Mouse (Mus musculus) liver, adult 2 months (tissue): Measurements from ENCODE around the gene Dad1. TPM values are rescaled to one million over a fixed set of nuclear protein-coding genes. Genes with fewer than 3 reads are reported as not detected.

Experiments
- DNase-seq: peaks from one replicate; pipeline ENCODE4 v3.0.0-alpha.2; 2011; ENCODE audit warnings: low read depth, low spot score; ENCODE audit errors: extremely low read depth
- H3K27ac ChIP-seq: fragments of 200-500 bp; replicated peaks from 2 replicates; pipeline ENCODE4 v1.5.1; 2012; ENCODE audit warnings: low read depth, mild to moderate bottlenecking, control low read depth, inconsistent platforms, low read length; ENCODE audit not compliant: insufficient read depth
- H3K27me3 ChIP-seq: fragments of 200-500 bp; 2 replicates; pipeline ENCODE4 v1.6.1; 2012; ENCODE audit warnings: mild to moderate bottlenecking, moderate library complexity, low read length, inconsistent platforms; ENCODE audit not compliant: control insufficient read depth, insufficient read depth
- H3K36me3 ChIP-seq: fragments of 200-500 bp; 2 replicates; pipeline ENCODE4 v1.6.1; 2012; ENCODE audit warnings: low read length, inconsistent platforms; ENCODE audit not compliant: control insufficient read depth, insufficient read depth
- H3K4me1 ChIP-seq: fragments of 200-500 bp; 2 replicates; pipeline ENCODE4 v1.6.1; 2011; ENCODE audit warnings: low read length; ENCODE audit not compliant: control insufficient read depth, insufficient read depth
- H3K4me3 ChIP-seq: fragments of 200-500 bp; 2 replicates; pipeline ENCODE4 v1.5.1; 2011; ENCODE audit warnings: low read depth, mild to moderate bottlenecking, control low read depth, low read length, moderate library complexity; ENCODE audit not compliant: insufficient read depth
- H3K79me2 ChIP-seq: fragments of 200-500 bp; 2 replicates; pipeline ENCODE4 v1.6.1; 2012; ENCODE audit warnings: inconsistent platforms, mild to moderate bottlenecking, low read length, moderate library complexity; ENCODE audit not compliant: control insufficient read depth, insufficient read depth
- H3K9ac ChIP-seq: fragments of 200-500 bp; 2 replicates; pipeline ENCODE4 v1.6.1; 2012; ENCODE audit warnings: low read depth, mild to moderate bottlenecking, control low read depth, inconsistent platforms, low read length
- CTCF ChIP-seq: fragments of 200-500 bp; IDR thresholded peaks from 2 replicates; pipeline ENCODE4 v1.5.1; 2011; ENCODE audit warnings: low read depth, low read length, control low read depth
- POLR2A ChIP-seq: fragments of 200-500 bp; IDR thresholded peaks from 2 replicates; pipeline ENCODE4 v1.6.1; 2011; ENCODE audit warnings: low read length, control low read depth; ENCODE audit not compliant: insufficient read depth; ENCODE audit errors: extremely low read depth
- WGBS: fragments of 180-500 bp; shearing (Covaris S2); methylation state at CpG from one replicate; pipeline ENCODE4 v1.1.7; 2018; 5-methylcytosine and 5-hydroxymethylcytosine counted together
- polyA plus RNA-seq: library from polyadenylated mRNA; depleted of rRNA; stranded (reverse); fragments of >200 nt; gene quantifications from 2 replicates; pipeline ENCODE4 v1.2.3, GENCODE M21; 2012
- total RNA-seq: library from RNA; depleted of rRNA; stranded (reverse); fragments of >200 nt; gene quantifications from 2 replicates; pipeline ENCODE4 v1.2.3, GENCODE M21; 2014

Dad1 gene
- total and polyA plus RNA-seq, 2 experiments: 39.4 to 638 TPM

GRCm38 (mm10) chr14:54211755-54212154, 42.1 kb downstream of the Dad1 start:
- 85% methylated on average over 5 of the region's 5 CpGs for WGBS
- H3K4me1 ChIP-seq: 0 out of 2 replicates have a peak, but pooled peaks cover 2% of the 10 kb centered on the region
- DNase-seq: no peak
- no peak overlapping the region for H3K9ac ChIP-seq
- H3K36me3 ChIP-seq: no peaks in the 10 kb centered on the region
- no peaks in the 10 kb centered on the region for H3K27me3 ChIP-seq
- no peak overlapping the region for H3K27ac ChIP-seq
- no peaks in the 10 kb centered on the region for H3K79me2 ChIP-seq
- no peak for TF ChIP-seq CTCF
- no peak for TF ChIP-seq POLR2A
- no peak overlapping the region for H3K4me3 ChIP-seq

GRCm38 (mm10) chr14:54211199-54211598, 42.7 kb downstream of the Dad1 start:
- H3K79me2 ChIP-seq: no peaks in the 10 kb centered on the region
- H3K4me1 ChIP-seq: 0 out of 2 replicates have a peak, but pooled peaks cover 2% of the 10 kb centered on the region
- H3K36me3 ChIP-seq: no peaks in the 10 kb centered on the region
- no peak for DNase-seq
- H3K27me3 ChIP-seq: no peaks in the 10 kb centered on the region
- no peak overlapping the region for H3K4me3 ChIP-seq
- WGBS: 91% methylated on average over 8 of the region's 8 CpGs
- H3K27ac ChIP-seq: no peak overlapping the region
- TF ChIP-seq POLR2A (no peak), CTCF (no peak)
- H3K9ac ChIP-seq: no peak overlapping the region

GRCm38 (mm10) chr14:54210401-54210800, 43.5 kb downstream of the Dad1 start:
- DNase-seq: no peak
- H3K36me3 ChIP-seq: no peaks in the 10 kb centered on the region
- no peak overlapping the region for H3K27ac ChIP-seq
- TF ChIP-seq POLR2A (no peak), CTCF (no peak)
- H3K4me1 ChIP-seq: 0 out of 2 replicates have a peak, but pooled peaks cover 2% of the 10 kb centered on the region
- no peaks in the 10 kb centered on the region for H3K27me3 ChIP-seq
- WGBS: 79% methylated on average over 2 of the region's 2 CpGs
- H3K4me3 ChIP-seq: no peak overlapping the region
- H3K79me2 ChIP-seq: no peaks in the 10 kb centered on the region
- no peak overlapping the region for H3K9ac ChIP-seq

GRCm38 (mm10) chr14:54209932-54210331, 44.0 kb downstream of the Dad1 start:
- H3K27ac ChIP-seq: no peak overlapping the region
- H3K79me2 ChIP-seq: no peaks in the 10 kb centered on the region
- H3K9ac ChIP-seq: no peak overlapping the region
- no peak for TF ChIP-seq POLR2A
- TF ChIP-seq CTCF: no peak
- no peaks in the 10 kb centered on the region for H3K27me3 ChIP-seq
- H3K4me3 ChIP-seq: no peak overlapping the region
- DNase-seq: no peak
- H3K36me3 ChIP-seq: no peaks in the 10 kb centered on the region
- H3K4me1 ChIP-seq: 0 out of 2 replicates have a peak, but pooled peaks cover 1% of the 10 kb centered on the region
- 83% methylated on average over 5 of the region's 5 CpGs for WGBS

- H3K4me3 ChIP-seq: no peak overlapping the region
- no peaks in the 10 kb centered on the region for H3K79me2 ChIP-seq
- 81% methylated on average over 6 of the region's 6 CpGs for WGBS
- H3K27me3 ChIP-seq: no peaks in the 10 kb centered on the region
- no peak for TF ChIP-seq CTCF
- TF ChIP-seq POLR2A: no peak
- H3K4me1 ChIP-seq: no peaks in the 10 kb centered on the region
- DNase-seq: no peak
- H3K36me3 ChIP-seq: no peaks in the 10 kb centered on the region
- H3K9ac ChIP-seq: no peak overlapping the region
- H3K27ac ChIP-seq: no peak overlapping the region
Observed at GRCm38 (mm10) chr14:54208741-54209140, 45.2 kb downstream of the Dad1 start.

GRCm38 (mm10) chr14:54207924-54208323, 46.0 kb downstream of the Dad1 start:
- Histone ChIP-seq H3K9ac (no peak overlapping the region), H3K79me2 (no peaks in the 10 kb centered on the region), H3K4me3 (no peak overlapping the region), H3K36me3 (no peaks in the 10 kb centered on the region), H3K27me3 (no peaks in the 10 kb centered on the region), H3K27ac (no peak overlapping the region), H3K4me1 (no peaks in the 10 kb centered on the region)
- 79% methylated on average over 5 of the region's 5 CpGs for WGBS
- TF ChIP-seq POLR2A: no peak
- TF ChIP-seq CTCF: no peak
- DNase-seq: no peak
